Mouse (Mus musculus) ovary, postnatal 10 days (tissue): ENCODE data around the gene Camkk2.

Experiments
- DNase-seq: peaks from one replicate; pipeline ENCODE4 v3.0.0; 2022; ENCODE audit warnings: low spot score

Camkk2 gene

GRCm38 (mm10) chr5:122782066-122782465, 2.9 kb upstream of the Camkk2 start:
- no peak for DNase-seq

- no peak for DNase-seq
These were observed 1.7 kb upstream of the Camkk2 start for GRCm38 (mm10) chr5:122780791-122781432.

- DNase-seq, result no peak
These were observed 680 bp downstream of the Camkk2 start for GRCm38 (mm10) chr5:122778231-122779226.

- no peak for DNase-seq
These were observed 1.9 kb downstream of the Camkk2 start for GRCm38 (mm10) chr5:122777322-122777721.

GRCm38 (mm10) chr5:122775646-122776286, 3.4 kb downstream of the Camkk2 start:
- no peak for DNase-seq

- DNase-seq, result no peak
These were observed 4.2 kb downstream of the Camkk2 start for GRCm38 (mm10) chr5:122774743-122775611.

- no peak for DNase-seq
These were observed 5.5 kb downstream of the Camkk2 start for GRCm38 (mm10) chr5:122773756-122774155.

- no peak for DNase-seq
These were observed 7.8 kb downstream of the Camkk2 start for GRCm38 (mm10) chr5:122771428-122771827.

GRCm38 (mm10) chr5:122770806-122771261, 8.4 kb downstream of the Camkk2 start:
- peak; percentile 38 for DNase-seq

- DNase-seq, result peak; percentile 53
These were observed 8.9 kb downstream of the Camkk2 start for GRCm38 (mm10) chr5:122770304-122770703.

GRCm38 (mm10) chr5:122769101-122769568, 10.1 kb downstream of the Camkk2 start:
- DNase-seq, result no peak

GRCm38 (mm10) chr5:122767283-122767682, 11.9 kb downstream of the Camkk2 start:
- DNase-seq, result no peak

- DNase-seq, result no peak
These were observed 15.2 kb downstream of the Camkk2 start for GRCm38 (mm10) chr5:122764032-122764464.

GRCm38 (mm10) chr5:122763271-122764031, 15.8 kb downstream of the Camkk2 start:
- no peak for DNase-seq

GRCm38 (mm10) chr5:122756680-122757079, 22.5 kb downstream of the Camkk2 start:
- DNase-seq, result no peak

- DNase-seq, result no peak
These were observed 23.1 kb downstream of the Camkk2 start for GRCm38 (mm10) chr5:122756144-122756543.

- DNase-seq, result no peak
These were observed 23.6 kb downstream of the Camkk2 start for GRCm38 (mm10) chr5:122755620-122756019.

- no peak for DNase-seq
These were observed 24.7 kb downstream of the Camkk2 start for GRCm38 (mm10) chr5:122754477-122754876.

- DNase-seq, result no peak
These were observed 31.3 kb downstream of the Camkk2 start for GRCm38 (mm10) chr5:122747950-122748349.

GRCm38 (mm10) chr5:122743880-122744422, 35.3 kb downstream of the Camkk2 start:
- DNase-seq, result no peak
